Mouse (Mus musculus) heart, adult 2 months (tissue): ENCODE results near the gene Fars2. TPM values are rescaled to one million over a fixed set of nuclear protein-coding genes. Genes with fewer than 3 reads are reported as not detected.

ENCODE experiments used
- DNase-seq, 2 experiments: peaks; one replicate each; pipeline ENCODE4 v3.0.0; 2021
- H3K27ac ChIP-seq: fragments of 200-600 bp; 2 replicates; pipeline ENCODE4 v1.8.1; 2022
- H3K27me3 ChIP-seq: fragments of 200-500 bp; 2 replicates; pipeline ENCODE4 v1.6.1; 2012; ENCODE audit warnings: mild to moderate bottlenecking, low read length, inconsistent platforms, mixed read lengths; ENCODE audit not compliant: control insufficient read depth, insufficient read depth
- H3K36me3 ChIP-seq: fragments of 200-500 bp; 2 replicates; pipeline ENCODE4 v1.6.1; 2012; ENCODE audit warnings: low read length, inconsistent platforms; ENCODE audit not compliant: control insufficient read depth, insufficient read depth
- H3K4me1 ChIP-seq: fragments of 200-500 bp; 2 replicates; pipeline ENCODE4 v1.6.1; 2011; ENCODE audit warnings: low read length; ENCODE audit not compliant: control insufficient read depth, insufficient read depth
- H3K4me3 ChIP-seq: fragments of 200-600 bp; 2 replicates; pipeline ENCODE4 v1.8.1; 2022
- H3K79me2 ChIP-seq: fragments of 200-500 bp; replicated peaks from 2 replicates; pipeline ENCODE4 v1.6.1; 2012; ENCODE audit warnings: mild to moderate bottlenecking, inconsistent platforms, low read length, moderate library complexity, mixed read lengths; ENCODE audit not compliant: control insufficient read depth, insufficient read depth
- H3K9ac ChIP-seq: fragments of 200-500 bp; 2 replicates; pipeline ENCODE4 v1.6.1; 2012; ENCODE audit warnings: low read depth, mild to moderate bottlenecking, control low read depth, inconsistent platforms, low read length, mixed read lengths
- CTCF ChIP-seq: fragments of 200-600 bp; IDR thresholded peaks from 2 replicates; pipeline ENCODE4 v1.8.1; 2022; ENCODE audit warnings: antibody characterized with exemption, mild to moderate bottlenecking, moderate library complexity
- EP300 ChIP-seq: fragments of 200-500 bp; IDR thresholded peaks from 2 replicates; pipeline ENCODE4 v1.6.1; 2011; ENCODE audit warnings: low read depth, low read length, control low read depth; ENCODE audit not compliant: insufficient read depth
- POLR2A ChIP-seq: fragments of 200-500 bp; IDR thresholded peaks from 2 replicates; pipeline ENCODE4 v1.6.1; 2011; ENCODE audit warnings: mild to moderate bottlenecking, low read depth, low read length, control low read depth; ENCODE audit not compliant: insufficient read depth
- WGBS: fragments of 180-500 bp; shearing (Covaris S2); methylation state at CpG from one replicate; pipeline ENCODE4 v1.1.7; 2018; 5-methylcytosine and 5-hydroxymethylcytosine counted together
- intact Hi-C: fragments of 180-260 bp; cut with DNase I; formaldehyde crosslinking; loops from one replicate; pipeline ENCODE4 v1.15.1; 2025
- polyA plus RNA-seq: library from polyadenylated mRNA; depleted of rRNA; stranded (reverse); fragments of >200 nt; gene quantifications from 2 replicates; pipeline ENCODE4 v1.2.3, GENCODE M21; 2012
- total RNA-seq, 2 experiments: library from RNA; stranded (reverse); gene quantifications; 2 replicates each; pipeline ENCODE4 v1.2.3; 2021

Gene Fars2
- total and polyA plus RNA-seq, 3 experiments, result 73.3 to 85.7 (median 77.7) TPM

DNA sequence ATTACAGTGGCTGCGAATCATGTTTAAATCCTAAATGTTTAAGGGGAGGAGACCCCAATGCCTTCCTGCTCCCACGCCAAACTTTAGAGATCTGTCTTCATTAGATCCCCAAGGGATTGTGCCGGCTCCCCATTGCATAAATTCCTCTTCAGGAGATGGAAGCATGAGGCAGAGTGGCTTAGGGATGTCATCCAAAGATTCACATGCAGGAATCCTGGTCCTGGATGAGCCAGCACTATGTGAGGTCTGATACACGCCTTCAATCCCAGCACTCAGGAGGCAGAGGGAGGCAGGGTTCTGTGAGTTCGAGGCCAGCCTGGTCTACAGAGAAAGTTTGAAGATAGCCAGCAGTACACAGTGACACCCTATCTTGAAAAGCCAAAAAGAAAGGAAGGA lies 436.0 kb downstream of the Fars2 start:
- intact Hi-C loops, result no loop called here

DNA sequence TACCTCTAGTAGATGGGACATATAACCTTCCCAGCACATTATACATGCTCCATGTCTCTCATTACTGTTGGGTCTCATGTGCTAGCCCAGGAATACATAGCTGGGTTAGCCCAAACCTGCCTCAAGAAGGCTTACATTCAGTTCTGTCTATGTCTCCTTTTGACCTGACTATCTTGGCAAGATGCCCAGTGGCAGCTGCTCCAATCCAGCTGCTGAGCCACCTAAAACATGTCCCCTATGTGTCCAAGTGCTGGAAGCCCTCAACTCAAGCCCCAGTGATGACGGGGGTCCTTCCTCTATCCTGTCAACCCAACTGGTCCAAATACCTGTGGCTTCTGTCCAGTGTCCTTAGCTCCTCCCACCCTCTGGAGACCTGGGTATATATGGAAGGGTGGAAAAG lies 437.5 kb downstream of the Fars2 start:
- Histone ChIP-seq H3K27me3 (no peaks in the 10 kb centered on the region), H3K4me3 (no peak overlapping the region), H3K27ac (no peak overlapping the region), H3K4me1 (no peaks in the 10 kb centered on the region), H3K79me2 (no peaks in the 10 kb centered on the region), H3K9ac (no peak overlapping the region), H3K36me3 (no peaks in the 10 kb centered on the region)
- DNase-seq, result no peak
- WGBS, result 55% methylated on average over 1 of the region's 1 CpGs
- intact Hi-C loops, result no loop called here
- TF ChIP-seq CTCF (no peak), POLR2A (no peak), EP300 (no peak)

More for the DNA sequence above, 436.0 kb downstream of the Fars2 start:
- no peaks in the 10 kb centered on the region for H3K4me1 ChIP-seq
- H3K27ac ChIP-seq, result no peak overlapping the region
- H3K79me2 ChIP-seq, result no peaks in the 10 kb centered on the region
- H3K27me3 ChIP-seq, result no peaks in the 10 kb centered on the region
- TF ChIP-seq POLR2A (no peak), CTCF (no peak), EP300 (no peak)
- H3K36me3 ChIP-seq, result no peaks in the 10 kb centered on the region
- H3K4me3 ChIP-seq, result no peak overlapping the region
- no peak for DNase-seq
- H3K9ac ChIP-seq, result no peak overlapping the region
- WGBS, result 67% methylated on average over 5 of the region's 5 CpGs

DNA sequence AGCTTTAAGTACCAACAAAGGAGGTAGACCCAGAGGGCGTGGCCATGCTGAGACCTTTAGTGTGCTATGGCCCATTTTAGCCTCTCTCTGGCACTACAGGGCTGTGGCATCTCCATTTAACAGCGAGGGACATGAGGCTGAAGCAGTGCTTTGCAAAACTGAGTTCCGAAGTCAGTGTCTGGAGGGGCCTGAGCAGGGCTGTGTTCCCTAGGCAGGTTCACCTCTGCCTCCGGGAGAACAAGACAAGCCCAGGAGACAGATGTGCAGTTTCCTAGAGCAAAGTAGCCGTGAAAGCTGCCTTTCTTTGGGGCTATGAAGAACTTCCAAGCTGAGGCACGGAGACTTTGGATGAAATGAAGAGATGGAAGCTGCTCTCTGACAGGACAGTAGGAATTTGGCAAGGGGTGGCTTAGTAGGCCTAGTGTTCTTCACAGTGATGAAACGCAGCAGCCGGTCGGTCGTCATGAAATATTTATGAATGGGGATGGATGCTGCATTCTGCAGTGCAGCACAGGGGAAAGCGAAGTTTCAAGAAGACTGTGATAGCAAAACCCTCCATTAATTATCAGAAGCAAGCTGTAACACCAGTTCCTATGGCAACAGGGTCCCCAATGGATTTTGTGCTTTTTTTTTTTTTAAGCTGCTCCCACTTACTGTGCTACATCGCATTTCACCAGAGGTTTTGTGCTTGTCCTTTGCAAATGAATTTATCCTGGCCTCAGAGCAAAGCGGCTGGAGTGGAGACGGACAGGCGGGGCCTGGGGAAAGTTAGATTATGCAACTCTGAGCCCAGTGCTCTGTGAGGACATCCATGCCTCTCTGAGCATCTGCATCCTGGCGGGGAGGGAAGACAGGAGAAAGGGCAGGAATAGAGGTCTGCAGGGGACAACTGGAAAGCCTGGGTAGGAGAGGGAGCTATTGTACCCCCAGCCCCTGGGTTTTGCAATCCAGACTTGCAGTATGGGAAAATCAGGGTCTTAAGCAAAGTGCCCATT lies 445.5 kb downstream of the Fars2 start:
- H3K79me2 ChIP-seq, result no peaks in the 10 kb centered on the region
- no peak overlapping the region for H3K4me3 ChIP-seq
- H3K4me1 ChIP-seq, result no peaks in the 10 kb centered on the region
- intact Hi-C loops, result no loop called here
- WGBS, result 78% methylated on average over 16 of the region's 16 CpGs
- peak; percentile 38 to 43 for DNase-seq
- no peaks in the 10 kb centered on the region for H3K27me3 ChIP-seq
- TF ChIP-seq EP300, result no peak
- no peak for TF ChIP-seq POLR2A
- TF ChIP-seq CTCF, result no peak
- H3K36me3 ChIP-seq, result no peaks in the 10 kb centered on the region
- H3K27ac ChIP-seq, result no peak overlapping the region
- H3K9ac ChIP-seq, result no peak overlapping the region

GRCm38 (mm10) chr13:36564764-36565315 lies 447.6 kb downstream of the Fars2 start:
- Histone ChIP-seq H3K4me1 (no peaks in the 10 kb centered on the region), H3K9ac (no peak overlapping the region), H3K27ac (no peak overlapping the region), H3K79me2 (no peaks in the 10 kb centered on the region), H3K4me3 (no peak overlapping the region), H3K27me3 (no peaks in the 10 kb centered on the region), H3K36me3 (no peaks in the 10 kb centered on the region)
- intact Hi-C loops, result no loop called here
- no peak for DNase-seq
- no peak for TF ChIP-seq POLR2A
- TF ChIP-seq EP300, result no peak
- TF ChIP-seq CTCF, result no peak
- WGBS, result 60% methylated on average over 5 of the region's 6 CpGs

- intact Hi-C loops, result loop anchor here (10.0 kb wide), 1 partner anchor 738 kb away; no protein-coding TSS in a partner anchor
- no peak overlapping the region for H3K27ac ChIP-seq
- H3K9ac ChIP-seq, result no peak overlapping the region
- H3K4me1 ChIP-seq, result no peaks in the 10 kb centered on the region
- H3K36me3 ChIP-seq, result no peaks in the 10 kb centered on the region
- TF ChIP-seq EP300, result no peak
- peaks cover 3% of the 10 kb centered on the region; the same call in 1 of the 2 replicates for H3K27me3 ChIP-seq
- H3K79me2 ChIP-seq, result no peaks in the 10 kb centered on the region
- H3K4me3 ChIP-seq, result no peak overlapping the region
- WGBS, result 71% methylated on average over 4 of the region's 4 CpGs
- no peak for DNase-seq
Observed at GRCm38 (mm10) chr13:36576781-36577180, 459.6 kb downstream of the Fars2 start.

DNA sequence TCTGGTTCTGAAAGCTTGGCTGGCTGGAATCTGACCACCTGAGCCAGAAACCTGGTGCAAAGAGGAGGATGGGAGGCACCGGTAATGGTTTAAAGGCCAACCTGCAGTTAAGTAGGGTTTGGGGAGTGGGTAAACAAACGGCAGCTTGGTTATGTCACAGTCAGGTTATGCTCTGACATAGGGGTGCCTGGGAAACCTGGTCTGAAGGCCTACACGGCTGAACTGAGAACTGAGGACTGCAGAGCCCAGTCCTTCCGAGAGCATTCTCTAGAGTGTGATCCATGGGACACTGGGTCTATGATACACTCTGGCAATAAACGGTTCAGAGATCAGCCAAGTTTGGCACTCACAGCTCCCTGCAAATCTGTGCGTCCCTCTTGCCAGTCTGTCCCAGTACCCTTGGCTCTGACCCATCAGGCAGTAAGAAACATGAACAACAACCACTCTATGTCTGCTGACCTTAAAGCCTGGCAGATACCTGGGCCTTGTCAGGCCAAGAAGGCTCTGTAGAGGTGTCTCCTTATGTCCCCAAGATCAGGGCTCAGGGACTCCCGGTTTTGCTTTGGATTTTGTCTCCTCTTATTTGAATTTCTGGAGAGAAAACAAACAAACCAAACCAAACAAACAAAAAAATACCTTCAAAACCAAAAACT lies 460.8 kb downstream of the Fars2 start:
- Histone ChIP-seq H3K79me2 (no peaks in the 10 kb centered on the region), H3K4me1 (no peaks in the 10 kb centered on the region), H3K9ac (no peak overlapping the region), H3K27me3 (peaks cover 3% of the 10 kb centered on the region), H3K4me3 (peak overlapping the region; percentile 28), H3K36me3 (no peaks in the 10 kb centered on the region), H3K27ac (no peak overlapping the region)
- 36% methylated on average over 7 of the region's 7 CpGs for WGBS
- TF ChIP-seq EP300 (no peak), CTCF (no peak), POLR2A (no peak)
- no peak for DNase-seq
- intact Hi-C loops, result loop anchor here (10.0 kb wide), 1 partner anchor 737 kb away; no protein-coding TSS in a partner anchor
